In the genomic region with DNA sequence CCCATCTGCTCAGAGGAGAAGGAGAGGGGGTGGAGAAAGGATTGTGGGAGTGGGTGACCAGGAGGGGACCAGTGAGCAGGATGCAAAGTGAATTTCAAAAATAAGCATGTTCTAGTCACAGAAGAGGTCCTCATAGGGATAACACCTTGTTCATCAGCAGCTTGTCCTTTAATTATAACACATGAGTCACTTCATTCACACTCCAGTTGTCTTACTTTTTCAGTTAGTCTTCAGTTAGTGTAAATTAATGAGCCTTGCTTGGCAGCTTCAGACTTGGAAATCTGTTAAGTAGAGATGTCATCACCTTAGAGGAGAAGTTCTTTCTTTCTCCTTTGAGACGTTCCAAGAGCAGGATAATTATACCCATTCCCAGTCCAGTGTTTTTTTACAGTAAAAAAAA, we compare ENCODE assay signal across 19 mouse cellular contexts.
"Had no signal": no experiment of that assay in that cellular context is flagged by ENCODE, and none has a peak within 500 bp of the region (broad histone marks: within the 10 kb centered on the region; RNA-seq: fewer than 3 reads in every experiment).

No protein-coding gene starts in this region.

- H3K4me1 ChIP-seq: limb, embryonic 10.5 days; limb, embryonic 13.5 days; liver, embryonic 12.5 days; liver, embryonic 15.5 days; lung, embryonic 15.5 days; megakaryocyte, embryonic 14.5 days; midbrain, embryonic 10.5 days; midbrain, embryonic 13.5 days had no signal

- H3K4me3 ChIP-seq: layer of hippocampus, adult 2 months; limb, embryonic 10.5 days; limb, embryonic 13.5 days; liver, embryonic 12.5 days; liver, embryonic 15.5 days; lung, embryonic 15.5 days; megakaryocyte, embryonic 14.5 days; midbrain, embryonic 10.5 days; midbrain, embryonic 13.5 days had no signal

- H3K36me3 ChIP-seq: limb, embryonic 10.5 days; limb, embryonic 13.5 days; liver, embryonic 12.5 days; liver, embryonic 15.5 days; lung, embryonic 15.5 days; midbrain, embryonic 10.5 days; midbrain, embryonic 13.5 days had no signal

- DNase-seq: kidney, postnatal 25 days; layer of hippocampus, adult 9-11 months; liver; lung, adult 18-20 months; lung, postnatal 10 days; lung, postnatal 36 days; thymus, adult 2 months; thymus, postnatal 14 days had no signal

- H3K4me2 ChIP-seq: limb, embryonic 13.5 days; liver, embryonic 12.5 days; liver, embryonic 15.5 days; lung, embryonic 15.5 days; midbrain, embryonic 13.5 days had no signal

- H3K9ac ChIP-seq: limb, embryonic 13.5 days; liver, embryonic 12.5 days; liver, embryonic 15.5 days; lung, embryonic 15.5 days; midbrain, embryonic 13.5 days had no signal

- ATAC-seq: liver, embryonic 12.5 days; midbrain, embryonic 13.5 days; midbrain, embryonic 16.5 days had no signal

- H3K27ac ChIP-seq: kidney, postnatal 0 days; layer of hippocampus, adult 2 months; limb, embryonic 10.5 days; limb, embryonic 13.5 days; liver, embryonic 12.5 days; liver, embryonic 15.5 days; lung, embryonic 15.5 days; midbrain, embryonic 10.5 days; midbrain, embryonic 13.5 days had no signal

- H3K27me3 ChIP-seq: limb, embryonic 13.5 days; liver, embryonic 12.5 days; liver, embryonic 15.5 days; lung, embryonic 15.5 days; megakaryocyte, embryonic 14.5 days; midbrain, embryonic 13.5 days had no signal

- H3K9me3 ChIP-seq: limb, embryonic 10.5 days; limb, embryonic 13.5 days; liver, embryonic 12.5 days; liver, embryonic 15.5 days; lung, embryonic 15.5 days; midbrain, embryonic 10.5 days; midbrain, embryonic 13.5 days had no signal
